Mouse (Mus musculus) embryo, embryonic 10 days (tissue): ENCODE measurements at regions not wholly inside any gene's neighbourhood (a gene's known extent, or its start where the extent isn't known, plus 50 kb on each side); places are given as distances from the start of the nearest gene placed in this dataset.

Source experiments
- DNase-seq: peaks from one replicate; pipeline ENCODE4 v3.0.0-alpha.2; 2015; ENCODE audit warnings: low spot score

- no peak for DNase-seq
Measured at GRCm38 (mm10) chr9:89789926-89790325, 51.7 kb upstream of the Ankrd34c start.

DNA sequence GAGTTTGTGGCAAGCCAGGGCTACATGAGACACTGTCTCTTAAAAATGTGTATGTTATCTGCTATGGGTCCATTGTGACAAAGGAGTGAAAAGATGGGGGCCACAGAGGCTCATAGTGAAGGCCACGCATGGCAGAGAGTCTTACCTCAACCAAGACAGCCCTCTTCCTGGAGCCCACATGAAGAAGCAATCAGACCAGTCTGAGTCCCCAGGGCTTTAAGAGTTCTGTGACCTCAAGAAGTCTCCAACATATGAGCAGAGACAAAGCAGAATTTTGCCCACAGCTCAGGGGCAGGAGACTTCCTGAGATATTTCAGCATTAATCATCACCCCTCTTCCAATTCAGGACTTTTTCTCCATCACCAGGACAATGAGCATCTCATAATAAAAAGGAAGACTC, 50.4 kb upstream of the Ankrd34c start:
- no peak for DNase-seq
